Mouse (Mus musculus): Measurements from ENCODE around the gene Ddx5.
"Not testable (repeated sequence)": the region's sequence is repeated elsewhere in the genome, so short reads cannot be mapped to it uniquely, and the experiment has no call there.

Gene Ddx5

GRCm38 (mm10) chr11:106789649-106790048 is 664 bp upstream of the Ddx5 start:
- no peak for DNase-seq (ENCODE audit: low read depth, low spot score)

- DNase-seq (ENCODE audit: low read depth, low spot score), result peak; percentile 95
These were observed 785 bp downstream of the Ddx5 start for GRCm38 (mm10) chr11:106788026-106788774.

- DNase-seq (ENCODE audit: low read depth, low spot score), result peak; percentile 49
These were observed 1.6 kb downstream of the Ddx5 start for GRCm38 (mm10) chr11:106787131-106788025.

GRCm38 (mm10) chr11:106785043-106785442 is 3.9 kb downstream of the Ddx5 start:
- DNase-seq (ENCODE audit: low read depth, low spot score), result no peak

- DNase-seq (ENCODE audit: low read depth, low spot score), result no peak
These were observed 4.5 kb downstream of the Ddx5 start for GRCm38 (mm10) chr11:106784476-106784875.

GRCm38 (mm10) chr11:106782841-106783764 is 5.9 kb downstream of the Ddx5 start:
- DNase-seq (ENCODE audit: low read depth, low spot score), result no peak

- DNase-seq (ENCODE audit: low read depth, low spot score), result not testable (repeated sequence)
These were observed 6.7 kb downstream of the Ddx5 start for GRCm38 (mm10) chr11:106782271-106782670.

GRCm38 (mm10) chr11:106780590-106781220 is 8.3 kb downstream of the Ddx5 start:
- no peak for DNase-seq (ENCODE audit: low read depth, low spot score)

GRCm38 (mm10) chr11:106780089-106780425 is 8.9 kb downstream of the Ddx5 start:
- no peak for DNase-seq (ENCODE audit: low read depth, low spot score)

- DNase-seq (ENCODE audit: low read depth, low spot score), result peak; percentile 98
These were observed 9.4 kb downstream of the Ddx5 start, which contains the start of gene Polg2 for GRCm38 (mm10) chr11:106779388-106780088. Polg2 (minus strand) TSS chr11:106779537.

- DNase-seq (ENCODE audit: low read depth, low spot score), result peak; percentile 42
These were observed 10.2 kb downstream of the Ddx5 start for GRCm38 (mm10) chr11:106778589-106779387.

- no peak for DNase-seq (ENCODE audit: low read depth, low spot score)
These were observed 10.9 kb downstream of the Ddx5 start for GRCm38 (mm10) chr11:106778132-106778531.

- no peak for DNase-seq (ENCODE audit: low read depth, low spot score)
These were observed 11.6 kb downstream of the Ddx5 start for GRCm38 (mm10) chr11:106777395-106777794.

- no peak for DNase-seq (ENCODE audit: low read depth, low spot score)
These were observed 12.0 kb downstream of the Ddx5 start for GRCm38 (mm10) chr11:106776960-106777359.

GRCm38 (mm10) chr11:106773061-106773460 is 15.9 kb downstream of the Ddx5 start:
- DNase-seq (ENCODE audit: low read depth, low spot score), result no peak

- no peak for DNase-seq (ENCODE audit: low read depth, low spot score)
These were observed 18.6 kb downstream of the Ddx5 start for GRCm38 (mm10) chr11:106770195-106770974.

GRCm38 (mm10) chr11:106767516-106767915 is 21.5 kb downstream of the Ddx5 start:
- DNase-seq (ENCODE audit: low read depth, low spot score), result no peak

GRCm38 (mm10) chr11:106766611-106767162 is 22.3 kb downstream of the Ddx5 start:
- no peak for DNase-seq (ENCODE audit: low read depth, low spot score)

GRCm38 (mm10) chr11:106762800-106763185 is 26.2 kb downstream of the Ddx5 start:
- DNase-seq (ENCODE audit: low read depth, low spot score), result no peak

Measured in WW6 (cell line).